Mouse (Mus musculus) midbrain, embryonic 10.5 days (tissue): ENCODE results near the gene Cln3. TPM values are rescaled to one million over a fixed set of nuclear protein-coding genes. Genes with fewer than 3 reads are reported as not detected.

Experiments used
- DNase-seq: peaks from one replicate; pipeline ENCODE4 v3.0.0-alpha.2; 2017; ENCODE audit warnings: low spot score
- H3K27ac ChIP-seq: fragments of 300-500 bp; sonication (generic); replicated peaks from 2 replicates; pipeline ENCODE4 v1.5.1; 2016; ENCODE audit warnings: mild to moderate bottlenecking
- H3K27me3 ChIP-seq: fragments of 300-500 bp; sonication (generic); 2 replicates; pipeline ENCODE4 v1.6.1; 2016; ENCODE audit warnings: low read depth, mild to moderate bottlenecking; ENCODE audit not compliant: poor library complexity, severe bottlenecking
- H3K36me3 ChIP-seq: fragments of 300-500 bp; sonication (generic); 2 replicates; pipeline ENCODE4 v1.6.1; 2016; ENCODE audit warnings: mild to moderate bottlenecking, moderate library complexity
- H3K4me1 ChIP-seq: fragments of 300-500 bp; sonication (generic); 2 replicates; pipeline ENCODE4 v1.6.1; 2016
- H3K4me3 ChIP-seq: fragments of 300-500 bp; sonication (generic); 2 replicates; pipeline ENCODE4 v1.5.1; 2016; ENCODE audit warnings: mild to moderate bottlenecking, moderate library complexity
- H3K9me3 ChIP-seq: fragments of 300-500 bp; sonication (generic); replicated peaks from 2 replicates; pipeline ENCODE4 v1.6.1; 2016; ENCODE audit warnings: mild to moderate bottlenecking
- WGBS: fragments of 180-500 bp; shearing (Covaris S2); methylation state at CpG from one replicate; pipeline ENCODE4 v1.1.7; 2016; 5-methylcytosine and 5-hydroxymethylcytosine counted together
- microRNA-seq: library from miRNA; unstranded; fragments of <30 nt; microRNA quantifications from one replicate; pipeline ENCODE4, GENCODE M21; 2017
- polyA plus RNA-seq: library from polyadenylated mRNA; unstranded; fragments of >200 nt; fragmentation: Nextera tagmentation; extraction: Ambion mirVana; gene quantifications from 2 replicates; pipeline ENCODE4 v1.2.1, GENCODE M21; 2016

Gene Cln3
- polyA plus RNA-seq, 1 experiment from 2014 or later: 23.8 TPM

DNA sequence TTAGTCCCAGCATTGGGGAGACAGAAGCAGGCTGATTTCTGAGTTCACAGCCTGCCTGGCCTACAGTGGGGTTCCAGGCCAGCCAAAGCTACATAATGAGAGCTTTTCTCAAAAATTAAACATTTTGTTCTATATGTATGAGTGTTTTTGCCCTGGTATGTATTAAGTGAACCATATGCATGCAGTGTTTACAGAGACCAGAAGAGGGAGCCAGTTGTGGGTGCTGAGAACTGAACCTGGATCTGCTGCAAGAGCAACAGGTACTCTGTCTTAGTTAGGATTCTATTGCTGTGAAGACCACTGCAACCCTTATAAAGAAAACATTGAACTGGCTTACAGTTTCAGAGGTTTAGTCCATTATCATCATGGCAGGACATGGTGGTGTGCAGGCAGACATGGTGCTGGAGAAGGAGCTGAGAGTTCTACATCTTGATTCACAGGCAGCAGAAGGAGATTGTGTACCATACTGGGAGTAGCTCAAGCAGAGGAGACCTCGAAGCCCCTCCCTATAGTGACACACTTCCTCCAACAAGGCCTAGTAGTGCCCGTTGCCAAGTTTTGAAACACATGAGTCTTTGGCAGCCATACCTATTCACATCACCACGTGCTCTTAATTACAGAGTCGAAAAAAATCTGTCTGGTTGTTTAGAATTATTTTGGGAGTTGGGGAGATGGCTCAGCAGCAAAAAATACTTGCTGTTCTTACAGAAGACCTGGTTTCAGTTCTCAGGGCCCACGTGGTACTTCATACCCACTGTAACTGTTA is 47.6 kb downstream of the Cln3 start:
- WGBS: 80% methylated on average over 5 of the region's 5 CpGs
- no peak for DNase-seq

GRCm38 (mm10) chr7:126536466-126536865 is 49.2 kb downstream of the Cln3 start:
- Histone ChIP-seq H3K4me1 (peaks cover 8% of the 10 kb centered on the region), H3K4me3 (peak overlapping the region; percentile 64), H3K9me3 (no peaks in the 10 kb centered on the region), H3K27ac (no peak overlapping the region), H3K36me3 (no peaks in the 10 kb centered on the region), H3K27me3 (peaks cover 30% of the 10 kb centered on the region)
- DNase-seq: no peak
- WGBS: 56% methylated on average over 9 of the region's 9 CpGs

More for the DNA sequence above, 47.6 kb downstream of the Cln3 start:
- Histone ChIP-seq H3K36me3 (peaks cover 7% of the 10 kb centered on the region; the same call in 1 of the 2 replicates), H3K27ac (no peak overlapping the region), H3K27me3 (peaks cover 30% of the 10 kb centered on the region), H3K4me1 (peaks cover 8% of the 10 kb centered on the region), H3K4me3 (no peak overlapping the region), H3K9me3 (no peaks in the 10 kb centered on the region)

DNA sequence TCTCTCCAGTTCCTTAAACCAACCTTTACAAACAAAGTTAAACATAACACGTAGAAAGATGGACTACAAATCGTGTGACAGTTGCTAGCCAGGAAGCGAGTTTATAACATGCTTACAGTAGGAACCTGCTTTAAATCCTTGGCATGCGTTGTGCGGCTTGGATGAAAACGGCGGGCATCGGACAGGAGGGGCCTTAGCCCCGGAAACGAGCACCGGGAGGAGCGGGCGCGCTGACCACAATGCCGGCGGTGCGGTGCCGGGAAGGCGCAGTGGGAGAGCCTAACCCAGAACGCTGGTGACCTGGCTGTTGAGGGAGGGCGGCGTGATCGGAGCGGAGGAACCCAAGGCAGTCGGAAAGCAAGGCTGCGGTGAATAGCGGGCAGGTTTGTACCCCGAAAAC is 49.9 kb downstream of the Cln3 start:
- H3K4me3 ChIP-seq: peak overlapping the region; percentile 64
- no peaks in the 10 kb centered on the region for H3K9me3 ChIP-seq
- H3K27me3 ChIP-seq: peaks cover 30% of the 10 kb centered on the region
- H3K4me1 ChIP-seq: peaks cover 8% of the 10 kb centered on the region
- H3K36me3 ChIP-seq: no peaks in the 10 kb centered on the region
- peak overlapping the region; percentile 81 for H3K27ac ChIP-seq
- DNase-seq: peak; percentile 57
- 2% methylated on average over 28 of the region's 28 CpGs for WGBS

DNA sequence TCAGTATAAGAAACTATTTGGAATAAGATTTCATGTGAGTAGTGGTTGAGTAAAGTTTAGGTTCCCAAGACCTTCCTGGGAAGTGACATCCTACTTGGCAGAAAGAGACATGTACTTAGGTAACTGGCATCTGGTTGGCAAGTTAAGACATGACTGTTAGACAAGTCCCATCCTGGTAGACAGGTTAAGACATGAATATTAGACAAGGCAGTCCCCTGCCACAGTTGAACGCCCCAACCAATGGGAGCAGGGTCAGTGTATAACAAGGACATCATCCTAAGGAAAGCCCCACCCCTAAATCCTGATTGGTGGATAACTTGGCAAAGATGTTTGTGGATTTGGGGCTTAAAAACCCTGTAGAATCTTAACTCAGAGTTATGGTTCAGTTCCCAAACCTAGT is 52.2 kb downstream of the Cln3 start:
- no peak for DNase-seq
- 85% methylated on average over 1 of the region's 1 CpGs for WGBS
- Histone ChIP-seq H3K9me3 (no peaks in the 10 kb centered on the region), H3K4me1 (peaks cover 8% of the 10 kb centered on the region), H3K27me3 (peaks cover 30% of the 10 kb centered on the region), H3K36me3 (no peaks in the 10 kb centered on the region), H3K4me3 (no peak overlapping the region), H3K27ac (no peak overlapping the region)

GRCm38 (mm10) chr7:126528166-126528577 is 57.4 kb downstream of the Cln3 start:
- H3K4me3 ChIP-seq: no peak overlapping the region
- peaks cover 3% of the 10 kb centered on the region for H3K4me1 ChIP-seq
- H3K9me3 ChIP-seq: no peaks in the 10 kb centered on the region
- DNase-seq: peak; percentile 49
- WGBS: 17% methylated on average over 1 of the region's 1 CpGs
- peak overlapping the region; percentile 88 for H3K27ac ChIP-seq
- H3K27me3 ChIP-seq: no peaks in the 10 kb centered on the region
- no peaks in the 10 kb centered on the region for H3K36me3 ChIP-seq

- no peaks in the 10 kb centered on the region for H3K9me3 ChIP-seq
- H3K36me3 ChIP-seq: no peaks in the 10 kb centered on the region
- WGBS: 91% methylated on average over 3 of the region's 3 CpGs
- no peak overlapping the region for H3K27ac ChIP-seq
- H3K4me3 ChIP-seq: no peak overlapping the region
- no peaks in the 10 kb centered on the region for H3K27me3 ChIP-seq
- peaks cover 7% of the 10 kb centered on the region for H3K4me1 ChIP-seq
- no peak for DNase-seq
Observed at GRCm38 (mm10) chr7:126523316-126523715, 62.3 kb downstream of the Cln3 start.

Small RNA genes lying within 50 kb of the gene (microRNA-seq; reads per million reads assigned to microRNA genes)
- 2.4 reads per million for gene Mir7059

Other genes starting within 250 kb of the Cln3 start
- gene Lat, start 216.2 kb downstream of the Cln3 start, polyA plus RNA-seq: 1.6 and 2.6 TPM in 2 replicates
- 67.6 and 68.9 TPM in 2 replicates for gene Spns1, start 208.4 kb downstream of the Cln3 start, polyA plus RNA-seq
- 2.6 and 2.8 TPM in 2 replicates for gene Nfatc2ip, start 189.1 kb downstream of the Cln3 start, polyA plus RNA-seq
- 0.07 and 0.16 TPM in 2 replicates for gene Cd19, start 170.9 kb downstream of the Cln3 start, polyA plus RNA-seq
- gene Rabep2, start 157.1 kb downstream of the Cln3 start, polyA plus RNA-seq: 26.6 and 27.0 TPM in 2 replicates
- 0.16 and 0.28 TPM in 2 replicates for gene Atp2a1, start 122.7 kb downstream of the Cln3 start, polyA plus RNA-seq
- gene Sh2b1, start 110.4 kb downstream of the Cln3 start, polyA plus RNA-seq: 54.1 and 58.7 TPM in 2 replicates
- 161 and 178 TPM in 2 replicates for gene Tufm, start 98.5 kb downstream of the Cln3 start, polyA plus RNA-seq
- 44.8 and 50.2 TPM in 2 replicates for gene Atxn2l, start 82.4 kb downstream of the Cln3 start, polyA plus RNA-seq
- gene Eif3c, start 19.4 kb downstream of the Cln3 start, polyA plus RNA-seq: 206 and 215 TPM in 2 replicates
- gene Apobr, start 875 bp downstream of the Cln3 start, polyA plus RNA-seq: 0.41 and 0.58 TPM in 2 replicates
- gene Il27, start 9.1 kb upstream of the Cln3 start, polyA plus RNA-seq: not detected in 2 replicates
- gene Nupr1, start 45.0 kb upstream of the Cln3 start, polyA plus RNA-seq: 1.6 and 3.1 TPM in 2 replicates
- 61.9 and 63.5 TPM in 2 replicates for gene Sgf29, start 63.5 kb upstream of the Cln3 start, polyA plus RNA-seq
- gene Sult1a1, start 90.6 kb upstream of the Cln3 start, polyA plus RNA-seq: 0.29 TPM in 1 of 2 replicates, not detected in the other
- gene Bola2, start 109.6 kb upstream of the Cln3 start, polyA plus RNA-seq: 186 and 216 TPM in 2 replicates
- 14.1 and 15.5 TPM in 2 replicates for gene Slx1b, start 110.0 kb upstream of the Cln3 start, polyA plus RNA-seq
- 42.7 and 50.1 TPM in 2 replicates for gene Coro1a, start 122.0 kb upstream of the Cln3 start, polyA plus RNA-seq
- gene Mapk3, start 173.8 kb upstream of the Cln3 start, polyA plus RNA-seq: 53.8 and 54.9 TPM in 2 replicates
- gene Gdpd3, start 180.5 kb upstream of the Cln3 start, polyA plus RNA-seq: 0.68 and 1.1 TPM in 2 replicates
- 41.0 and 60.5 TPM in 2 replicates for gene Ypel3, start 191.1 kb upstream of the Cln3 start, polyA plus RNA-seq
- gene Tbx6, start 195.7 kb upstream of the Cln3 start, polyA plus RNA-seq: 0.42 and 0.64 TPM in 2 replicates
- 376 and 407 TPM in 2 replicates for gene Ppp4c, start 206.7 kb upstream of the Cln3 start, polyA plus RNA-seq
- gene Fam57b, start 211.9 kb upstream of the Cln3 start, polyA plus RNA-seq: 4.1 and 7.7 TPM in 2 replicates
- gene 4930451I11Rik, start 245.8 kb upstream of the Cln3 start, polyA plus RNA-seq: not detected in 2 replicates